Mouse (Mus musculus): ENCODE measurements around the gene 4930519G04Rik.
"Not testable (repeated sequence)": the region's sequence is repeated elsewhere in the genome, so short reads cannot be mapped to it uniquely, and the experiment has no call there.

4930519G04Rik gene

GRCm38 (mm10) chr5:114853364-114853763, at the start of gene 4930519G04Rik:
Gene 4930519G04Rik (plus strand): TSS chr5:114853664.
- not testable (repeated sequence) for DNase-seq

GRCm38 (mm10) chr5:114804335-114804734, 49.1 kb upstream of the 4930519G04Rik start:
- no peak for DNase-seq

GRCm38 (mm10) chr5:114804958-114805357, 48.5 kb upstream of the 4930519G04Rik start:
- DNase-seq: peak; percentile 38

- no peak for DNase-seq
Observed at GRCm38 (mm10) chr5:114805436-114806350, 47.8 kb upstream of the 4930519G04Rik start.

GRCm38 (mm10) chr5:114806636-114807035, 46.8 kb upstream of the 4930519G04Rik start:
- no peak for DNase-seq

- DNase-seq: no peak
Observed at GRCm38 (mm10) chr5:114807063-114807462, 46.4 kb upstream of the 4930519G04Rik start.

- DNase-seq: no peak
Observed at GRCm38 (mm10) chr5:114807468-114807867, 46.0 kb upstream of the 4930519G04Rik start.

- no peak for DNase-seq
Observed at GRCm38 (mm10) chr5:114807893-114808292, 45.6 kb upstream of the 4930519G04Rik start.

- DNase-seq: no peak
Observed at GRCm38 (mm10) chr5:114808385-114808784, 45.1 kb upstream of the 4930519G04Rik start.

GRCm38 (mm10) chr5:114809181-114809756, 44.2 kb upstream of the 4930519G04Rik start:
- no peak for DNase-seq

- no peak for DNase-seq
Observed at GRCm38 (mm10) chr5:114809826-114810225, 43.6 kb upstream of the 4930519G04Rik start.

GRCm38 (mm10) chr5:114813525-114814181, 39.8 kb upstream of the 4930519G04Rik start:
- DNase-seq: peak; percentile 89

GRCm38 (mm10) chr5:114816599-114816998, 36.9 kb upstream of the 4930519G04Rik start:
- DNase-seq: no peak

- no peak for DNase-seq
Observed at GRCm38 (mm10) chr5:114818124-114818523, 35.3 kb upstream of the 4930519G04Rik start.

- peak; percentile 84 for DNase-seq
Observed at GRCm38 (mm10) chr5:114822796-114823688, 30.4 kb upstream of the 4930519G04Rik start, which contains the start of gene 1500011B03Rik. Gene 1500011B03Rik (minus strand): TSS chr5:114823468.

GRCm38 (mm10) chr5:114824197-114824596, 29.3 kb upstream of the 4930519G04Rik start:
- peak; percentile 42 for DNase-seq

GRCm38 (mm10) chr5:114825978-114826691, 27.3 kb upstream of the 4930519G04Rik start:
- peak; percentile 72 for DNase-seq

GRCm38 (mm10) chr5:114827427-114827826, 26.0 kb upstream of the 4930519G04Rik start:
- no peak for DNase-seq

- no peak for DNase-seq
Observed at GRCm38 (mm10) chr5:114829740-114830139, 23.7 kb upstream of the 4930519G04Rik start.

GRCm38 (mm10) chr5:114836886-114837285, 16.6 kb upstream of the 4930519G04Rik start:
- no peak for DNase-seq

- DNase-seq: not testable (repeated sequence)
Observed at GRCm38 (mm10) chr5:114840481-114840880, 13.0 kb upstream of the 4930519G04Rik start.

GRCm38 (mm10) chr5:114842155-114842554, 11.3 kb upstream of the 4930519G04Rik start:
- DNase-seq: not testable (repeated sequence)
